Mouse (Mus musculus) heart, postnatal 0 days (tissue): ENCODE data around the gene Tpcn1.

ENCODE experiments used
- CTCF ChIP-seq: IDR thresholded peaks from 2 replicates; pipeline ENCODE4 v1.5.1; 2016; ENCODE audit warnings: antibody characterized with exemption, control low read depth, low read depth
- EP300 ChIP-seq: IDR thresholded peaks from 2 replicates; pipeline ENCODE4 v1.6.1; 2016; ENCODE audit warnings: antibody characterized with exemption, low read depth

DNA sequence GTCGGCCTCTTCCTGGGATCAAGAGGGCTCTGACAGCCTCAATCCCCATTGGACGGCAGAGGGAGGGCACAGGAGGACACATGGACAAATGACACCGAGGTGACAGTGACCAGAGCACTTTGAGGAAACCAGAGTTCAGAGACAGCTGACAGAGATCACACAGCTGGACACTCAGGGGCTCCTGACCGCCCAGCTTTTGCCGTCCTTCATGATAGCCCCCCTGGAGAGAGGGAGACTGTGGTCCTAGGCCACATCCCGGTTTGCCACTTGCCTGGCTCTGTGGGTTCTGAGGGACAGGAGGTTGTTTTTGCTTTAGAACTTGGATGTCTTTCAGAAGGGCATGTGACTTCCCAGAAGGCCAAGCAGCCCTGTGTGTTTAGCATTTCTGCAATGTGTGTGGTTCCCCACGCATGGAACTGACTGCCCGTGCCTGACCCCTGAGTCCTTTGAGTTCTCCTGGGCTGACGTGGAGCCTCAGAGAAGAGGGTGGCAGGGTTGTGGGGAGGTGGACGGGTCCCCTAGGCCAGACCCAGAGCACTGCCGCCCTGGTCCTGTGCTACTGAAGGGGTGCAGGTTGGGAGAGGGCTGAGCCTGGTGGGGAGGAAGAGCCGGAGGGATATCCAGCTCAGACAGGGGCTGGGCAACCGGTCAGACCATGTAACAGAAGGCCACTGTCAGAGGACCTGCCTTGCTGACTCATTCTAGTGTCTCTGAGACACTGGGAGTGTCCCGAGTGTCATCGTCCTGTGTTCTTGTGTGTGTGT lies 72.1 kb downstream of the Tpcn1 start:
- TF ChIP-seq EP300, result no peak
- no peak for TF ChIP-seq CTCF
